Mouse (Mus musculus) limb, embryonic 15.5 days (tissue): Measurements from ENCODE around the gene Klhdc4. TPM values are rescaled to one million over a fixed set of nuclear protein-coding genes. Genes with fewer than 3 reads are reported as not detected.

Source experiments
- ATAC-seq: fragments of 200-750 bp; cut with Nextera tagmentation; 2 replicates; pipeline ENCODE4 v1.8.0; 2017; ENCODE audit warnings: low read depth, moderate TSS enrichment; ENCODE audit not compliant: insufficient number of reproducible peaks, low FRiP score, low TSS enrichment
- H3K27ac ChIP-seq: fragments of 300-500 bp; sonication (generic); 2 replicates; pipeline ENCODE4 v1.5.1; 2015; ENCODE audit warnings: moderate library complexity, mild to moderate bottlenecking, inconsistent platforms
- H3K27me3 ChIP-seq: fragments of 300-500 bp; sonication (generic); 2 replicates; pipeline ENCODE4 v1.6.1; 2015; ENCODE audit warnings: inconsistent platforms
- H3K36me3 ChIP-seq: fragments of 300-500 bp; sonication (generic); 2 replicates; pipeline ENCODE4 v1.6.1; 2015; ENCODE audit warnings: inconsistent platforms
- H3K4me1 ChIP-seq: fragments of 300-500 bp; sonication (generic); 2 replicates; pipeline ENCODE4 v1.6.1; 2015; ENCODE audit warnings: inconsistent platforms
- H3K4me2 ChIP-seq: fragments of 300-500 bp; sonication (generic); 2 replicates; pipeline ENCODE4 v1.6.1; 2015; ENCODE audit warnings: mild to moderate bottlenecking, inconsistent platforms
- H3K4me3 ChIP-seq: fragments of 300-500 bp; sonication (generic); 2 replicates; pipeline ENCODE4 v1.5.1; 2015; ENCODE audit warnings: mild to moderate bottlenecking, inconsistent platforms
- H3K9ac ChIP-seq: fragments of 300-500 bp; sonication (generic); 2 replicates; pipeline ENCODE4 v1.6.1; 2015; ENCODE audit warnings: inconsistent platforms
- H3K9me3 ChIP-seq: fragments of 300-500 bp; sonication (generic); 2 replicates; pipeline ENCODE4 v1.6.1; 2016; ENCODE audit warnings: inconsistent platforms
- WGBS: fragments of 180-500 bp; shearing (Covaris S2); methylation state at CpG from one replicate; pipeline ENCODE4 v1.1.7; 2015; 5-methylcytosine and 5-hydroxymethylcytosine counted together
- polyA plus RNA-seq: library from polyadenylated mRNA; unstranded; fragments of >200 nt; fragmentation: Nextera tagmentation; extraction: Ambion mirVana; gene quantifications from 2 replicates; pipeline ENCODE4 v1.2.1, GENCODE M21; 2015

Klhdc4 gene
- polyA plus RNA-seq, 1 experiment from 2014 or later = 31.5 TPM

DNA sequence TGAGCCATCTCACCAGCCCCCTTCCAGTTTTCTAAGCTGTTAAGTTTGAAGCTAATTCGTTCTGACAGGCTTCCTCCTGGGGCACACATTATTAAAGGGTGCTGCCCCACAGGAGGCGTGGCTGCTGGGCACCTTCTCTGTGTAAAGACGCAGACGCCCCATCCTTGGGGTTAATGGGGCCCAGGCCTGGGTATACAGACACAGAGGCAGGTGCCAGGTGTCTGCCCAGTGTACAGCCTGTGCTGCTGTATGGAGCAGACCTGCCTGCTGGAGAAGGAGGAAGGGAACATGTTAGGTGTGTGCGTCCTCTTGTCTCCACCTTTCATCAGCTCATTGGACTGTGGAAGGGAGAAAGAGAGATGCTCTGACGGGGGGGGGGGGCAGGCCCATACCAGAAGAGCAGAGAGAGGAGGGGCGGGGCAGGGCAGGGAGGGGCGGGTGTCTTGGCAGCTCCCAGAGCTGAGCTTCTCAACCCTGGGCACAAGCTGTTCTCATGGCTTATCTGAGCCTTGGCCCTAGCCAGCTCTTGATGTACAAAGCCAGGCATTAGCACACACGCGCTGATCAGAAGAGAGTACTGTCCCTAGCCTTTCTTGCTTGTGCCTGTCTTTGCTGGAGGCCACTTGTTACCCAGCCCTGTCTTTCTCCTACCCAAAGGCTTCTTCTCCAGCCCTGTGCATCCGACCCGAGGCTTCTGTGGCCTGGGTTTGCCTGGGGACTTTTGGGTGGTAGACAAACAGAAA lies 32.6 kb upstream of the Klhdc4 start:
- H3K4me3 ChIP-seq = no peak overlapping the region
- no peak overlapping the region for H3K4me2 ChIP-seq
- H3K9me3 ChIP-seq = no peaks in the 10 kb centered on the region
- 55% methylated on average over 10 of the region's 12 CpGs for WGBS
- no peak overlapping the region for H3K9ac ChIP-seq
- no peak overlapping the region for H3K27ac ChIP-seq
- no peaks in the 10 kb centered on the region for H3K36me3 ChIP-seq
- H3K4me1 ChIP-seq = peaks cover 6% of the 10 kb centered on the region
- 0 out of 2 replicates have a peak, but pooled peaks have one; percentile 21 for ATAC-seq
- no peaks in the 10 kb centered on the region for H3K27me3 ChIP-seq

DNA sequence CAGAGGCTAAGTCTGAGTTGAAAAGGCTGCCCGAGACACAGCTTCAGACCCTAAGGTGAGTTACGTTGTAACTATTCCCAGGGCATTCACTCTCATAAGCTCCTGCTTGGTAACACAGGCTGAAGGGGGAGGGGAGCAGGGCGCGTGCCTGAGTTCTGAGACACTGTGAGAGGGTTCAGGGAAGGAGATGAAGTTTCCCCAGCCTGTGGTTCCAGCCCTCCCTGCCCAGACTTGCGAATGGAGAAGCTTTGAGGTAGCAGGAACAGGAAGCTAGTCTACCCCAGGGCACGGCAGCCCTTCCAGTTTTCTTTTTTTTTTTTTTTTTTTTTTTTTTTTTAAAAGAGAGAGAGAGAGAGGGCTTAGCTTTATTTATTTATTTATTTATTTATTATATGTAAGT lies 31.9 kb upstream of the Klhdc4 start:
- ATAC-seq = no peak
- H3K4me1 ChIP-seq = peaks cover 6% of the 10 kb centered on the region; the same call in 1 of the 2 replicates
- no peaks in the 10 kb centered on the region for H3K27me3 ChIP-seq
- H3K9ac ChIP-seq = no peak overlapping the region
- 36% methylated on average over 6 of the region's 6 CpGs for WGBS
- no peak overlapping the region for H3K4me3 ChIP-seq
- no peaks in the 10 kb centered on the region for H3K36me3 ChIP-seq
- no peaks in the 10 kb centered on the region for H3K9me3 ChIP-seq
- H3K27ac ChIP-seq = no peak overlapping the region
- H3K4me2 ChIP-seq = no peak overlapping the region

DNA sequence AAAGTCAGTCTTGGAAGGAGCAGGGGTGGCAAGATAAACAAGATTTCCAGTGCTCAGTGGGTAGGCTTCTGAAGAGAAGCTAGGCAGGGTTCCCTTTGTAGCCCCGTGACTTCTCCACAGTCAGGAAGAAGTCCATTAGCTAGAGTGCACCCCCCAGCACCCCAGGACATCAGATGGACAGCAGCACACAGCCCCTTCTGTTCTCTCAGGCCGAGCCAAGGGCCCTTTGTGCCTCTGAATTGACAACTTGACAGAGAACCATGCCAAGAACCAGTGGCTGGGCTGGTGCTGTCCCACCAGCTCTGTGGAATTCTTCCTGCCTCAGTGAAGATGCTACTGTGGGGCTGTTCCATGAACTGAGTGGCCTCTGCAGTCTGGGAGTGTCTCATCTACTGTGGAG lies 28.4 kb upstream of the Klhdc4 start:
- ATAC-seq = no peak
- Histone ChIP-seq H3K36me3 (no peaks in the 10 kb centered on the region), H3K27ac (no peak overlapping the region), H3K9ac (no peak overlapping the region), H3K9me3 (no peaks in the 10 kb centered on the region), H3K4me3 (no peak overlapping the region), H3K4me2 (no peak overlapping the region), H3K4me1 (peaks cover 6% of the 10 kb centered on the region; the same call in 1 of the 2 replicates), H3K27me3 (no peaks in the 10 kb centered on the region)
- WGBS = 46% methylated on average over 2 of the region's 2 CpGs

DNA sequence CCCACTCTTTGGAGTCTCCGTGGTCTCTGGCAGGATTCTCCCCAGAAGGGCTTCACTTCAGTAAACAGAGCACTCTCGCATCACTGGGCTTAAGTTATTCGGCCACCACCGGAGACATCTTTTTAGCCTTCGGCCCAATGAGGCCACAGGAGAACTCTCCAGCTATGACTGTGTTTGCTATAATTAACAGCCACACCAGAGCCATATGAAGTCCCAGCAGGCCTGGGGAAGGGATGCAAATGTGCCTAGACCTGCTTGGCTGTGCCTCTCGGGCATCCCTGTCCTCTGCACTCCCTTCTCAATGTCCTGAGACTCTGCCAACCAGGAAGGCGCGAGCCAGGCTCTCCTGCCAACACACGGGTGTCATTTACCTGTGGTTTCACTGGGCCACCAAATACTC lies 28.0 kb upstream of the Klhdc4 start:
- no peaks in the 10 kb centered on the region for H3K27me3 ChIP-seq
- no peak overlapping the region for H3K4me2 ChIP-seq
- H3K36me3 ChIP-seq = no peaks in the 10 kb centered on the region
- H3K4me3 ChIP-seq = no peak overlapping the region
- whole genome bisulfite sequencing = 75% methylated on average over 9 of the region's 9 CpGs
- H3K9ac ChIP-seq = no peak overlapping the region
- ATAC-seq = no peak
- no peak overlapping the region for H3K27ac ChIP-seq
- no peaks in the 10 kb centered on the region for H3K9me3 ChIP-seq
- peaks cover 6% of the 10 kb centered on the region; the same call in 1 of the 2 replicates for H3K4me1 ChIP-seq

DNA sequence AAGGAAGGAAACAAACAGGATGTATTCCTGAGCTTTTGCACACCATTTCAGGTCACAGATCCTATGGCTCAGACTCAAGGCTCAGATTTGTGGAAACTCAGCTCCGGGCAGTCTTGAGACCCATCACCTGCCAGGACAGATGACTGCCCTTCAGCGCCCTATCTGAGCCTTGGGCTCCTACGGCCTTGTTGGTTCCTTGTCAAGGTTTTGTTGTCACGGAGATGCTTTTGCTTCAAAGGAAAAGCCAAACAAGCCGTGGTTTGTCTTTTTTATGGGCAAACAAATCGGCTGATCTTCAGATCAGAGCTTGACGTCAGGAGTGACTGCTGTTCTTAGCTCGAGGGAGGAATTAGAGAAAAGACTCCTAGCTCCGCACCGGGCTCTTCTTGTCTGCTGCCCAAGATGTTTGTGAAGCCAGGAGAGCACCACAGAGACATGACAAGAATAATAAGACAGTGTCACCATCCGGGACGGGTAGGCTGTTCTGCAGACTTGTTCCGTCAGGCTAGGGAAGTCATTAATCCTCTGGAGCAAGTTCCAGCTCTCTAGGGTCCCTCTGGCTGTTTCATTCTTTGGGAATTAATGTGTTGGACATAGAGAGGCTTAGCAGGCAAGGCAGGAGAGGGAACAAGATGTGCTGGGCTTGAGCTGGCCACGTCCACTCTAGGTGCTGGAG lies 26.8 kb upstream of the Klhdc4 start:
- Histone ChIP-seq H3K4me2 (no peak overlapping the region), H3K27me3 (no peaks in the 10 kb centered on the region), H3K9me3 (no peaks in the 10 kb centered on the region), H3K4me1 (peaks cover 11% of the 10 kb centered on the region), H3K27ac (no peak overlapping the region), H3K9ac (no peak overlapping the region), H3K4me3 (no peak overlapping the region), H3K36me3 (no peaks in the 10 kb centered on the region)
- ATAC-seq = no peak
- WGBS = 68% methylated on average over 14 of the region's 14 CpGs

DNA sequence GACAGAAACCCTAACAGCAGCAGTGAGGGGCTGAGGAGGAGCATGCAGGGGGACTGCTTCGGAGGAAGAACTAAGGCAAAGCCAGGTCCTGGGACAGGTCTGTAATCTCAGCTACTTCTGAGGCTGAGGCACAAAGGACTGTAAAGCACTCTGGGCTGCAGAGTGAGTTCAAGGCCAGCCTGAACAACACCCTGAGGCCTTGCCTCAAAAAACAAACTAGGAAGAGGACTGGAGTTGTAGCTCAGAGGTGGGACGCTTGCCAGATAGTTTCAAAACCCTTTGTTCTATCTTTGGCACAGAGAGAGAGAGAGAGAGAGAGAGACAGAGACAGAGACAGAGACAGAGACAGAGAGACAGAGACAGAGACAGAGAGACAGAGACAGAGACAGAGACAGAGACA lies 24.2 kb upstream of the Klhdc4 start:
- Histone ChIP-seq H3K4me1 (peaks cover 18% of the 10 kb centered on the region), H3K4me3 (no peak overlapping the region), H3K27me3 (no peaks in the 10 kb centered on the region), H3K9ac (no peak overlapping the region), H3K4me2 (no peak overlapping the region), H3K36me3 (no peaks in the 10 kb centered on the region), H3K9me3 (no peaks in the 10 kb centered on the region), H3K27ac (no peak overlapping the region)
- 69% methylated on average over 2 of the region's 2 CpGs for WGBS
- ATAC-seq = no peak

DNA sequence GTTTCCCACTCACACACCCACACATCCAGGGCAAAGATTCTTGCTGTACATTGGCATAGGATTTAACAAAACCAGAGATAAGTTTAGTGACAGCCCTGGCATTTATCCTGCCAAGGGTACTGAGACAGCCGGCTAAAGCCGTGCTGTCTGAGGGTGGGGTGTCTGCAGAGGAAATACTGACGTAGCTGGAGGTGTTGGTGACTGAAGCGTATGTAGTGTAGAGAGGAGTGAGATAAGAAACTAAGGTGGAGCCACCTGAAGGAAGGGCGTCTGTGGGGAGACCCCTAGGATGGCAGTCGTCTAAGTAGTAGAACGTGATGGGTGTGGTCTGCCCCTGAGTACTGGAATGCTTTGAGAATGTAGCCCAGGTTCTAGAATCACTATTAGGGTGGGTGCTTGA lies 23.1 kb upstream of the Klhdc4 start:
- Histone ChIP-seq H3K4me3 (no peak overlapping the region), H3K4me2 (no peak overlapping the region), H3K9me3 (no peaks in the 10 kb centered on the region), H3K36me3 (no peaks in the 10 kb centered on the region), H3K9ac (no peak overlapping the region), H3K27ac (no peak overlapping the region), H3K4me1 (peaks cover 16% of the 10 kb centered on the region), H3K27me3 (no peaks in the 10 kb centered on the region)
- no peak for ATAC-seq
- WGBS = 51% methylated on average over 7 of the region's 7 CpGs

DNA sequence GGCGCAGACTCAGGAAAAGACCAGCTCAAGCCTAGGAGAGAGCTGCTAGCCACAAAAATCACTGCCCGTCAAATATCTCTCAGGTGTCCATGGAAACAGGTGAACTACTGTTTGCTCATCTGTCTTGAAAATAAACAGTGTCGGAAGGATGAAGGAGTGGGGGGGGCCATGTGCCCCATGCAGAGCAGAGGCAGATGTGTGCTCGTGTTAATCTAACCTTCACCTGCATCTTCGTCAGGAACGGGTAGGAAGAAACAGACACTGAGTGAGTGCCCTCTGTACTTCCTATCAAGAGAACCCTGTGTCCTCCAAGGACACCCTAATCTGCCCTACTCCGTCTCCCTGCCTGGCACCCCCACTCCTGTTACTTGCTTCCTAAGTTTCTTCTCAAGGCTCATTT lies 22.3 kb upstream of the Klhdc4 start:
- WGBS = 69% methylated on average over 7 of the region's 7 CpGs
- Histone ChIP-seq H3K9me3 (no peaks in the 10 kb centered on the region), H3K4me3 (no peak overlapping the region), H3K9ac (no peak overlapping the region), H3K27me3 (no peaks in the 10 kb centered on the region), H3K4me2 (no peak overlapping the region), H3K4me1 (peaks cover 14% of the 10 kb centered on the region), H3K27ac (no peak overlapping the region), H3K36me3 (no peaks in the 10 kb centered on the region)
- no peak for ATAC-seq

DNA sequence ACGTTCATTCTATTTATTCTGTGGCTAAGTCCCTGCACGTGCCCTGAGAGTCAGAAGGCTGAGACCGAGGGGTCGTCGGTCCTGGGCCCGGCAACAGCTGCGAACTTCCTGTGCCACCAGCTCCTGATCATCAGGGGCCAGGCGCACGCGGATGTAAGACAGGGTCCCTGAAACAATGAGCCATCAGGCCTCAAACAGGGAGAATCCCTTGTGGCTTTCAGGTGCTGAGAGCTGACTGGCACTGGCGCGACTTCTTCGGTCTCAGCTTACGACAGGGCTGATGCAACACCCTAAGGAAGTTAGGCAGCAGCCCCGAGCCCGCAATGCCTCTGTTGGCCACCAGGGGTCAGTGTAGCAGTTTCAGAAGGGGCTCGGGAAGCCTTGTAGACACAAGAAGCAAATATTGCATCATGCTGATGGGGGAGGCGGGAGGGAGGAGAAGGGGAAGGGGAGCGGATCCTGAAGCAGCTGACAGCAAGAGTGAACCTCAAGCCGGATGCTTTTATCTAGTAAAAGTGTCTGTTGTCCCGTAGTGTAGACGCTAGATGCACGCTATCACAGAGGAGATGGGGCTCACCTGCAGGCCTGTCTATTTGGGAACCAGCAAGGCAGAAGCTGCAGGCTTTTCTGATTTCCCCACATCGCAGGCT lies 21.6 kb upstream of the Klhdc4 start:
- peak; percentile 66; the same call in 1 of the 2 replicates for ATAC-seq
- H3K27ac ChIP-seq = peak overlapping the region; percentile 65; the same call in 1 of the 2 replicates
- peaks cover 14% of the 10 kb centered on the region for H3K4me1 ChIP-seq
- H3K9ac ChIP-seq = no peak overlapping the region
- H3K4me3 ChIP-seq = peak overlapping the region; percentile 22; the same call in 1 of the 2 replicates
- H3K36me3 ChIP-seq = no peaks in the 10 kb centered on the region
- H3K9me3 ChIP-seq = no peaks in the 10 kb centered on the region
- H3K4me2 ChIP-seq = peak overlapping the region; percentile 54
- 6% methylated on average over 24 of the region's 24 CpGs for WGBS
- no peaks in the 10 kb centered on the region for H3K27me3 ChIP-seq

DNA sequence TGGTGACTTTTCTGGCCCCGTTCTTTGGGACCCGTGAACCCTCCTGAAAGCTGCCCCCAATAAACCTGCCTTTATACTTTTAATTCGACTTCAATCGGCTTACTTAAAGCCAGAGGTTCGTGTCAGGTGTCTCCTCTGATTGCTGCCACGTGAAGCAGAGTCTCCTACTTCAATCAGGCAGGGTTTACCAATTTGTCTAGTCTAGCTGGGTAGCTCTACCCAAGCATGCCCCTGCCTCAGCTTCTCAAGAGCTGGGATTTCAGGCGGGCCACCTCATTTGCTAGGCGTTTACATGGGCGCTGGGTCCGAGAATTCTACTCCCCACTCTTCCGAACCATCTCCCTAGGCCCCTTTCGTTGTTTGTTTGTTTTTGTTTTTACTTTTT lies 21.1 kb upstream of the Klhdc4 start:
- Histone ChIP-seq H3K9ac (no peak overlapping the region), H3K9me3 (no peaks in the 10 kb centered on the region), H3K27me3 (no peaks in the 10 kb centered on the region), H3K4me3 (peak overlapping the region; percentile 22; the same call in 1 of the 2 replicates), H3K36me3 (no peaks in the 10 kb centered on the region), H3K27ac (no peak overlapping the region), H3K4me2 (peak overlapping the region; percentile 54), H3K4me1 (peaks cover 14% of the 10 kb centered on the region)
- WGBS = 40% methylated on average over 12 of the region's 12 CpGs
- ATAC-seq = no peak

DNA sequence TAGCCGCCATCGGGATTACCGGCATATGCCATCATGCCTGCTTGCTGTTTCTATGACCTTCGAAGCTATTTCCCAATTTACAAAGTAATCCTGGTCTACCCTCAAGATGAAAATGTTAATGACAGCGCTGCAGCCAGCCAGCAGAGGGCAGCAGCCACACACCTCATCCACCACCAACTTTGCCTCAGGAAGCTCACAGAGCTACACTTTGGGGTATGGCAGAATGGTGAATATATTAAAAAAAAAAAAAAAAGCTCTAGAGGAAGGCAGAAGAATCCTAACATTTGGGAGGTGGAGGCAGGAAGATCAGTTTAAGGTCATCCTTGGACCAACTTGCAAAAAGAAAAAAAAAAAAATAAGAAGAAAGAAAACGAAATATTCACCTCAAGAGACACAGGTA lies 20.6 kb upstream of the Klhdc4 start:
- Histone ChIP-seq H3K4me1 (peaks cover 14% of the 10 kb centered on the region), H3K27ac (no peak overlapping the region), H3K4me3 (no peak overlapping the region), H3K36me3 (no peaks in the 10 kb centered on the region), H3K27me3 (no peaks in the 10 kb centered on the region), H3K9me3 (no peaks in the 10 kb centered on the region), H3K9ac (no peak overlapping the region), H3K4me2 (no peak overlapping the region)
- ATAC-seq = no peak
- 14% methylated on average over 6 of the region's 6 CpGs for WGBS

DNA sequence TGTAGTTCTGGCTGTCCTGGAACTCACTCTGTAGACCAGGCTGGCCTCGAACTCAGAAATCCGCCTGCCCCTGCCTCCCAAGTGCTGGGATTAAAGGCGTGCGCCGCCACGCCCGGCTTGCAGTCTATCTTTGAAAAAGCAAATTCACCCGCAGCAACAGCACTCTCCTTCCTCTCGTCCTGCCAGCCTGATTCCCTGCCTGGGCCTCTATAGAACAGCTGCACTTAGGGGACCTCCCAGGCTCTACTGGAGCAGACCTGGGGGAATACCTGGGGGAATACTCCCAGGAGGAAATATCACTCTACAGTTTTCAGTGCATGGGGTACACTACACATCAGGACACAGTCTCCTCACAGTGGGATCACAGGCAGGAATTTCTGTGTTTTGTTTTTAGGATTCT lies 19.9 kb upstream of the Klhdc4 start:
- Histone ChIP-seq H3K4me2 (no peak overlapping the region), H3K9me3 (no peaks in the 10 kb centered on the region), H3K4me3 (no peak overlapping the region), H3K27me3 (no peaks in the 10 kb centered on the region), H3K36me3 (no peaks in the 10 kb centered on the region), H3K27ac (no peak overlapping the region), H3K9ac (no peak overlapping the region), H3K4me1 (peaks cover 14% of the 10 kb centered on the region)
- 75% methylated on average over 9 of the region's 9 CpGs for WGBS
- no peak for ATAC-seq
